Mouse (Mus musculus) kidney, postnatal 36 days (tissue): ENCODE results near the gene Jmjd7.

Experiments
- DNase-seq, 2 experiments: peaks; one replicate each; pipeline ENCODE4 v3.0.0; 2021 to 2022; ENCODE audit warnings: mixed read lengths in 2 of 2

Gene Jmjd7

GRCm38 (mm10) chr2:120012924-120013323 is 14.4 kb upstream of the Jmjd7 start:
- DNase-seq, result no peak

GRCm38 (mm10) chr2:120013831-120014486 is 13.3 kb upstream of the Jmjd7 start:
- DNase-seq, result no peak

DNA sequence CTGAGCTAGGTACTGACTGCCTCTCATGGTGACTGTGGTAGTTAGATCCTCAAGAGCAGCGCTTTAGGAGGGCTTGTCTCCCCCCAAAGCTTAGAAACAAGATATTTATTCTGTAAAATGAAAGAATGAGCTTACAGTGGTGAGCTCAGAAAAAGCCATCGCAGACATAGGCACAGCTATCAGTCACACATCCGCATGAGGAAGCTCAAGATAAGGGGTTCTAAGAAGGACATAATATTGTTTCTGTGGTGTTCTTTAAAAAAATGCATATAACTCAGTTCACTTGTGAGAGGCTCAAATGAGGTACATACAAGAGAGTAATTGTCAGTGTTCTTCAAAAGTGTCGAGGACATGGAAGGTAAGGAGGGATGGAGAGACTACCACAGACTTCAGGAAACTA is 11.4 kb upstream of the Jmjd7 start:
- no peak for DNase-seq

GRCm38 (mm10) chr2:120017599-120017998 is 9.7 kb upstream of the Jmjd7 start:
- DNase-seq, result no peak

DNA sequence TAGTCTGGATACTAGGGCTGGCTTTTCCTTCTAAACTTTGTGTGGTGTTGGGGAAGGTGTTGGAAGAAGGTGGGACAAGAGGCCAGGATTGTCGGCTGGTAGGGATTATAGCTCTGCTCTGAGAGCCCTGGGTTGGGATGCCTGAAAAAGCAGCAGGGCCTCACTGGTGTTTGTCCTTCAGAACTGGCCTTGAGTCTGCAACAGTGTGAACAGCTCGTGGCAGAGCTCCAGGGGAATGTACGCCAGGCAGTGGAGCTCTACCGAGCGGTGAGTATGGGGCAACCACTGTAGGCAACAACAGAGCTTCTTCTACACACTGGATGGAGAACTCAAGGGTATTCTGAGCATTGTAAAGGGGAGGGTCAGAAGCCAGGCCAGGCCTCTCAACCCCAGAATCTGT is 2.9 kb upstream of the Jmjd7 start:
- no peak for DNase-seq

- DNase-seq, result no peak
These were observed 658 bp downstream of the Jmjd7 start for GRCm38 (mm10) chr2:120027950-120028331.

DNA sequence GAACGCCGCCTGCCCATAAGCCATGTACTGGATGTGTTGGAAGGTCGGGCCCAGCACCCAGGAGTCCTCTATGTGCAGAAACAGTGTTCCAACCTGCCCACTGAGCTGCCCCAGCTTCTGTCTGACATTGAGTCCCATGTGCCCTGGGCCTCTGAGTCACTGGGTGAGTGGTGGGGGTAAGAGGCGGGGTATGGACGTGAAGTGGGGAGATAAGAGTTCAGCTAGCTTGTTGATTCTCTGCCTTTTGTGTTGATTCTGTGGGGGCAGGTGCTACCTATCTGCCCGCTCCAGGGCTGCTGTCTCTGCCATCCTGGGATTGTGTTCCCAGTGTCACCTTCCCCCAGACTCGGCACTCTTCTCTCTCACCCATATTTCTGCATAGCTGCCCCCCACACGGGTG is 3.1 kb downstream of the Jmjd7 start:
- DNase-seq, result no peak

- DNase-seq, result no peak
These were observed 5.6 kb downstream of the Jmjd7 start, which contains the start of gene Pla2g4b for GRCm38 (mm10) chr2:120032726-120033467. TSS of gene Pla2g4b (plus strand) at chr2:120033417.

DNA sequence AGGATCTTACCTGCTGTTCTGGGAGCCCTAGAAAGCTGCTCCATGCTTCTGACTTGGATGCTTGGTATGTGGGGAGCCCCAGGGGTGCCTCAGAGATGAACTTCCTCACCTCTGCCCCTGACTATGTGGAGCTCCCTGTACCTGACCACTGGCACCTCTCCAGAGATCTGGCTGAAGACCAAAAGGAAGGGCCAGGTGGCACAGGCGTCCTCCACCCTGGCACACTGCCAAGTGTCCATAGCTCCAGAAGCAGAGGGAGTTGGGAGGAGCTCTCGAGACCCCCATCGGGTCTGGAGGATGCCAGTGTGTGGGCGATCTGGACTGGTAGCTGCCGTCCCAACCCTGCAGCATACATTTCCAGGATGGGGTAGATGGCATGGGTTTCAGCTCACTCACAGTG is 6.4 kb downstream of the Jmjd7 start:
- peak in 1 of 2 experiments; percentile 21 for DNase-seq

DNA sequence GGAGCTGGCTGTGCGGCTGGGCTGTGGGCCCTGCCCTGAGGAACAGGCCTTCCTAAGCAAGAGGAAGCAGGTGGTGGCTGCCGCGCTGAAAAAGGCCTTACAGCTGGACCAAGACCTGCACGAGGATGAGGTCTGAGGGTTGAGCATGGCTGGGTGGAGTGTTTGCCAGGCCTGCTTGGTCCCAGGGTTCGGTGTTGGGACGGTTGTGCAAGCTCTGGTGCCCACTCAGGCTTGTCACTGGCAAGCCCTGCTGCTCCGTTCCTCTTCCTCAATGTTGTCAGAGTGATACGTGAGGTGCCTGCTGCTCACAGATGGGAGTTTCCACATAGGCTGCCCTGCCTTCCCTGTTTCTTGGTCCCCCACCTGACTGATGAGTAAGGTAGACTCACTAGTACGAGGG is 10.5 kb downstream of the Jmjd7 start:
- DNase-seq, result no peak

DNA sequence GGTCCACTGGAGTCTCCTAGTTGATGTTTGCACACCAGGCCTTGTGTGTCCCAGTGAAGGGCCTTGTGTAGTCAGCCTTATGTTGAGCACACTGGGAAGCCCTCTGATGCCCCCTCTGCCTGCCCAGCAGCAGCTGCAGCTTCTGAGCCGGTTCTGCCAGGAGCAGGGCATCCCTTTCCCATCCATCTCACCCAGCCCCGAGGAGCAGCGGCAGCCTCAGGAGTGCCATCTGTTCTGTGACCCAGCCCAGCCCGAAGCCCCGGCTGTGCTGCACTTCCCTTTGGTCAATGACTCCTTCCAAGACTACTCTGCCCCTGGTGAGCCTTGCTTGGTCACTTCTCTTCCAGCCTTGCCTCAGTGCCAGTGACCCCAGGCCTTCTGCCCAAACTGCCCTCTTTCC is 13.7 kb downstream of the Jmjd7 start:
- DNase-seq, result no peak

DNA sequence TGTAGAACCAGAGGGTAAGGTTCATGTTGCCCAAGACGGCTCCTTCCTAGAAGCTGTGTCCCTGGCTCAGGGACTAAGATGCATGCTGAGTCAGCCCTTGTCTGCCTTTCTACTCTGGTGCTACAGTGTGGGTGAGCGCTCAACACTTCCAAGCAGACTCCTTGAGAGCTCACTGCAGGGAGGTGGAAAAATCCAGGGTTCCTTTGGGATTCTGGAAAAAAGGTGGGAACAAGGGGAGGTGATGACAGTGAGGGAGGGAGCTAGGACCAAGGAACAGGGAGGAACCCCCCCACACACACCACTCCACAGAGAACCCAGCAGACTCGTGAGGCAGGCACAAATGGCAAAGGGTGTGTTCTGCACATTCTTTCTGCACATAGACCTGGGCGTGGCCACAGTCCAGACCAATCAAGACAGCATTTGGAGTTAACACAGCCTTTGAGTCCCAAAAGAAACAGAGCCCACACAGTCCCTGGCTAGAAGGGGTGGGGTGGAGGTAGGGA is 16.9 kb downstream of the Jmjd7 start:
- peak in 1 of 2 experiments; percentile 27 for DNase-seq

DNA sequence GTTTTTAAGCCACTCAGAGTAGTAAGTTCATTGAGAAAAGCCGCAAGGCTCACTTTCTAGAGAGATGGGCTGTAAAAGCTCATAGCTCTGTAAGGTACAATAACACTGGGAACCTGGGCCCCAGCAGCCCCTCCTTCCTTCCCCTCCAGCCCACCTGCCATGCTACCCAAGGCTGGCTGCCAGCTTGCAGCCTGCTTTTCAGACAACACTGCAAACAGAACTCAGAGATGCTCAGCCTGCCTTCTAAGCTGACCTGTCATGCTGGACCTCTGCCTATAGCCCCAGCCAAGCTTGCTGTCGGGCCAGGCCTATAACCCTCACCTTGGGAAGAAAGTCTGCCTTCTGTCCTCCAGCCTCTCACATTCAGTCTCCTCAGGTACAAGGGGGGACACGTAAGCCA is 17.4 kb downstream of the Jmjd7 start:
- DNase-seq, result no peak

- DNase-seq, result no peak
These were observed 19.4 kb downstream of the Jmjd7 start for GRCm38 (mm10) chr2:120046486-120047310.

DNA sequence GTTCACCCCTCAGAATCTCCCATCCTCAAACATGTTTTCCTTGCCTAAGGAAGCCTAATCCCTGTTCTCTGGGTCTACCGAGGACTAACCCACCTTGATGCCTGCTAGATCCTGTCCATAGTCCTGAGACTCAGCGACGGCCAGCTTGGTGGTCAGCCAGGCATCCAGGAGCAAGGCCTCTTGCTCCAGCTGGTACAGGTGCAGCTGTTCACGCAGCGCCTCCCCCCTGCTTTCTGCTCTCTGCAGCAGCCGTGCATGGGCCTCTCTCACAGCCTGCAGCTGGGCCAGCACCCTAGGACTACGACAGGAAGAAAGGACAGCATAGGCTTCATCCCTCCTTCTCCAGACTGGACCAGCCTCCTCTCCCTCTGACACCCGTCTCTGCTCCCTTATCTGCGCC is 20.9 kb downstream of the Jmjd7 start:
- DNase-seq, result no peak

DNA sequence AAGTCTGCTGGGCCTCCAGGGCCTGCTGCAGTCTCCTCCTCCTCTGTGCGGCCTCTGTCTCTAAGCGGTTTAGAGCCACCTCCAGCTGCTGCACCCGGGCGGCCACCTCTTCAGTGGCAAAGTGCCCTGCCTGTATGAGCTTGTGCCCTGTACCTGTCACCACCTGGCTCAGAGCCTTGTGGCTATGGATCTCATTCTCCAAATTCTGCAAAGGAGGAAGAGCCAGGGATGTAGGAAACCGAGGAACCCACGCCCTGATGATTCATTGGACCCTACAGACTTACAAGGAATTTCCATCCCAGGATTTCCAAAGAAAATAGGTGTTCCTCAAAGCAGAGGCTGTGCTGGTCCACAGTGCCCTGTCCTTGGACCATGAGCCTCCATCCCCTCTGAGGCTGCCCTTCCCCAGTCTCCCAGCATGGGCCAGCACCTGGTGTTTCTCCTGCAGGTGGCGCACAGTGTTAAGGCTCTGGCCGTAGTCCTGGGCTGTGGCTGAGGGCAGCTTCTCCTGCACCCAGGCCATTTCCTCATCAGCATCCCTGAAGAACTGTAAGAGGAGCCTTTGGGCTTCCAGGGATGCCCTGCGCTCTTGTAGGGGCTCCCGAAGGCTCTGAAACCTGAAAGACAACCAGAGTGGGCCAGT is 22.5 kb downstream of the Jmjd7 start:
- peak; percentile 55 to 82 for DNase-seq

DNA sequence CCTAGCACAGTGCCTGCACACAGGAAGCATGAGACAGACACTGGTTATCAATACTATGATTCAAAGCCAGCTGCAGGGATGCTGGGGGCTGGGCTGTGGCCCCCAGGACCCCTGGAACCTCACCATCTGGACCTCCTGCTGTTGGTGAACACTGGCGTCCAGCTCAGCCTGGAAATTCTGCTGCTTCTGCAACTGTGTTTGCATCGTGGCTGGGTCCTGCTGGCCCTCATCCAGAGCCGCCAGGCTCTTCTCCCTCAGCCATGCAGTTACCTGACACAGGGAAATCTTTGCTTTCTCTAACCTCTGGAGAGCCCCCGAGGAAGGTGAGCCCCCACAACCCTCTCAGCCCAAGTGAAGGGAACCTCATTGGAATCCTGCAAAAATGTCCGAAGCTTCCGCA is 24.1 kb downstream of the Jmjd7 start:
- DNase-seq, result no peak

DNA sequence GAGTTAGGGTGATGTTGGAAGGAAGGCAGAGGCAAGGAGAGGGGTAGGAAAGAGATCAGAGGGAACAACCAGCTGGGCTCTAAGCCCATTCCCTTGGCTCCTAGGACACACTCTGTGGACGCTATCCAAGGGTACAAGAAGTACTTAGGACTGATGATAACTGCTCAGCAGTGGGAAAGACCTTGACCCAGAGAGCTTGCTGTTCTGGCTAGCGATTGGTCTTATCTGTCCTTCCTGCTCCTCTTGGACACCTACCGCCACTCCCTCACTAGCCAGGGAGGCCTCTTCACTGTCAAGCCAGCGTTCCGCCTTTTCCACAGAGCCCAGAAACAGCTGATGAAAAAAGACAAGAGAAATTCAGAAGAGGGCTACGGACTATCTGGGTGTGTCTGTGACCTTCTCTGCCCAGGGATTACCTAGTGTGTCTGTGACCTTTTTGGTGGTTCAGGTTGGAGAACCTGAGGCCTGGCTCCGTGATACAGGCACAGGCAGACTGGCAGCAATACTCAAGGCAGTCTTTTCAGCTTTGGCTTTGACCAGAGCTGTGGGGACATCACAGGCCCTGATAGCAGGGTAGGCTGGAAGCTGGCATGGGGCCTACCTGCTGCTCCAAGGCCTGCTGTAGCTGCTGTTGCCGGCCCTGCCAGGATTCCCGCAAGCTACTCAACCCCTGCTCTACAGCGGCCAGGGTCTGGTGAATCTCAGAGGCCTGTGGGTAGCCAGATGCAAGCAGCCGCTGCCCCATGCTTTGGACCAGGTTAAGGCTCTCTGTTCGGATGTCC is 27.7 kb downstream of the Jmjd7 start:
- DNase-seq, result no peak

DNA sequence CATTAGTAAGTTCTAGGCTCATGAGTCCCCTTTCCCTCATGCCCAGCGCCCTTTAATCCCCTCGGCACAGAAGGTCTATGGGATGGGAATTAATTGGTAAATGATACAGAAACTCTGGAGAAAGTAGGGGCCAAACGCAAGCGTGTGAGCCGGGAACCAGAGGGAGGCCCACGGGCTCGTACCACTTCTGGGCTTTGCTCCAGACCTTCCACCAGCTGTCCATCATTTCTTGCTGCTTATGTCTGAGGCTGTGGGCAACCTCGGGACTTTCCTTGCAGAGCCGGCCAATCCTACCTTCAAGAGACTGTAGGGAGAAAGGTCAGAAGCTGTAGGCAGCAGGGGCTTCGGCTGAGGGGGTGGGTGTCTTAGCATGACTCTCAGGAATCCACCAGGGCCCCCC is 28.6 kb downstream of the Jmjd7 start:
- no peak for DNase-seq

- DNase-seq, result no peak
These were observed 31.5 kb downstream of the Jmjd7 start for GRCm38 (mm10) chr2:120058818-120059217.

GRCm38 (mm10) chr2:120059466-120059865 is 32.2 kb downstream of the Jmjd7 start:
- no peak for DNase-seq

- DNase-seq, result peak; percentile 47 to 57
These were observed 32.9 kb downstream of the Jmjd7 start for GRCm38 (mm10) chr2:120060190-120060589.
